Mouse (Mus musculus) stomach, postnatal 0 days (tissue): ENCODE data around the gene E2f8. TPM values are rescaled to one million over a fixed set of nuclear protein-coding genes. Genes with fewer than 3 reads are reported as not detected.

ENCODE experiments used
- ATAC-seq: fragments of 200-750 bp; cut with Nextera tagmentation; 2 replicates; pipeline ENCODE4 v1.8.0; 2017; ENCODE audit not compliant: low FRiP score, low TSS enrichment
- DNase-seq: peaks from one replicate; pipeline ENCODE4 v3.0.0-alpha.2; 2016; ENCODE audit warnings: low spot score
- H3K27ac ChIP-seq: fragments of 300-500 bp; sonication (generic); replicated peaks from 2 replicates; pipeline ENCODE4 v1.5.1; 2014; ENCODE audit warnings: mild to moderate bottlenecking, control low read depth
- H3K27me3 ChIP-seq: fragments of 300-500 bp; sonication (generic); 2 replicates; pipeline ENCODE4 v1.6.1; 2014; ENCODE audit warnings: low read length; ENCODE audit not compliant: control insufficient read depth, insufficient read depth
- H3K36me3 ChIP-seq: fragments of 300-500 bp; sonication (generic); 2 replicates; pipeline ENCODE4 v1.6.1; 2014; ENCODE audit warnings: low read length, mixed read lengths; ENCODE audit not compliant: control insufficient read depth, insufficient read depth
- H3K4me1 ChIP-seq: fragments of 300-500 bp; sonication (generic); replicated peaks from 2 replicates; pipeline ENCODE4 v1.6.1; 2014; ENCODE audit warnings: antibody characterized with exemption; ENCODE audit not compliant: control insufficient read depth, insufficient read depth
- H3K4me2 ChIP-seq: fragments of 300-500 bp; sonication (generic); replicated peaks from 2 replicates; pipeline ENCODE4 v1.6.1; 2014; ENCODE audit warnings: low read depth, mild to moderate bottlenecking, control low read depth, moderate library complexity
- H3K4me3 ChIP-seq: fragments of 300-500 bp; sonication (generic); 2 replicates; pipeline ENCODE4 v1.5.1; 2014; ENCODE audit warnings: low read depth, low read length, control low read depth
- H3K9ac ChIP-seq: fragments of 300-500 bp; sonication (generic); 2 replicates; pipeline ENCODE4 v1.6.1; 2014; ENCODE audit warnings: mild to moderate bottlenecking, low read length, control low read depth, mixed read lengths
- H3K9me3 ChIP-seq: fragments of 300-500 bp; sonication (generic); 2 replicates; pipeline ENCODE4 v1.6.1; 2016; ENCODE audit warnings: low read length; ENCODE audit not compliant: control insufficient read depth
- CTCF ChIP-seq: IDR thresholded peaks from 2 replicates; pipeline ENCODE4 v1.5.1; 2016; ENCODE audit warnings: antibody characterized with exemption, low read depth, mild to moderate bottlenecking, moderate library complexity
- EP300 ChIP-seq: optimal IDR thresholded peaks from 2 replicates; pipeline ENCODE3; 2016; ENCODE audit warnings: antibody characterized with exemption
- WGBS: fragments of 180-500 bp; shearing (Covaris S2); extraction: QIAGEN DNeasy Blood & Tissue Kit; methylation state at CpG from one replicate; pipeline ENCODE4 v1.1.7; 2014; 5-methylcytosine and 5-hydroxymethylcytosine counted together
- polyA plus RNA-seq: library from polyadenylated mRNA; unstranded; fragments of >200 nt; fragmentation: Nextera tagmentation; extraction: Ambion mirVana; gene quantifications from 2 replicates; pipeline ENCODE4 v1.2.1, GENCODE M21; 2015

The E2f8 gene
- polyA plus RNA-seq, 1 experiment from 2014 or later = 4.5 TPM

DNA sequence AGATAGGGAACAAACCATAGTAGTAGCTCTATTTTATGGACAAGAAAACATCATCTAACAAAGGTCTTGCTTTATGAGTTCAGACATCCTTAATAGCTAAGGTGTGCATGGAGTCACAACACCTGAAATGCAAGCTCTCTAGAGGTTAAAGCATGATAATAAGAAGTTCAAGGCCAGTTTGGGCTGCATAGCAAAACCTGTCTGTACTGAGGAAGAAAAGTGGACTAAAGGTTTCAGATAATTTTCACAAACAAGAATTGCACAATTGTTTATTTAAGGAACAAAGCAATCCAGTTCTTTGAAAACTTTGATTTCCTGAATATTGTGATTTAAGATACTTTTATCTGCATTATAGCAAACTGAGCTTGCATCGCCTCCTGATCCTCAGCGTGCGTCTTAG is 57.8 kb downstream of the E2f8 start:
- DNase-seq (no peak), ATAC-seq (no peak)
- Histone ChIP-seq H3K27me3 (no peaks in the 10 kb centered on the region), H3K9ac (no peak overlapping the region), H3K4me1 (no peaks in the 10 kb centered on the region), H3K4me2 (no peak overlapping the region), H3K4me3 (no peak overlapping the region), H3K9me3 (no peaks in the 10 kb centered on the region), H3K36me3 (peaks cover 15% of the 10 kb centered on the region; the same call in 1 of the 2 replicates), H3K27ac (no peak overlapping the region)
- 81% methylated on average over 3 of the region's 3 CpGs for WGBS
- no peak for TF ChIP-seq EP300
- no peak for TF ChIP-seq CTCF

DNA sequence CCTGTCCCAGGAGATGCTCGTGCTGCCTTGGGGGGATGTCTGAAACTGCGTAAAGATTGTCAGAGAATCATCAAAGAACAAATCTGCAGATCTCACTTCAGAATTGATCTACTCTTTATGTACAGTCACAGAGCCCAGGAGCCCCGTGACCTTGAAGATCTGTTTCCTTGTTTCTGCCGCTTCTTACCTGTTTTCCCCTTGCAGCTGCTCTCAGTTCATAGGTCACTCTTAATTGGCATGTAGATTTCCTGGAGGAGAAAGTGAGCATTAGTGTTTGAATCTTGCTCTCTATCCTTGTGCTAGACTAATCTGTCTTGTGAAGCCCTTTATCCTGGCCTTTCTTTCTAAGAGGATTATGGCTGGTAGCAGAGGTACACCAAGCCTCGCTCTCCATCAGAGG is 59.7 kb downstream of the E2f8 start:
- Histone ChIP-seq H3K9me3 (no peaks in the 10 kb centered on the region), H3K4me1 (no peaks in the 10 kb centered on the region), H3K4me2 (no peak overlapping the region), H3K4me3 (no peak overlapping the region), H3K27ac (no peak overlapping the region), H3K36me3 (peaks cover 20% of the 10 kb centered on the region), H3K9ac (no peak overlapping the region), H3K27me3 (no peaks in the 10 kb centered on the region)
- 83% methylated on average over 5 of the region's 5 CpGs for WGBS
- no peak for DNase-seq
- ATAC-seq = no peak
- no peak for TF ChIP-seq EP300
- TF ChIP-seq CTCF = no peak

Other genes with a start within 250 kb of the E2f8 start
- not detected in 2 replicates for gene Mrgprb3, start 237.8 kb downstream of the E2f8 start, polyA plus RNA-seq
- gene Zdhhc13, start 92.6 kb downstream of the E2f8 start, polyA plus RNA-seq = 33.3 and 34.0 TPM in 2 replicates
- 0.22 and 0.73 TPM in 2 replicates for gene Csrp3, start 33.6 kb downstream of the E2f8 start, polyA plus RNA-seq
- 6.0 TPM in 2 replicates for gene Nav2, start 27.1 kb upstream of the E2f8 start, polyA plus RNA-seq